Mouse (Mus musculus) heart, postnatal 25 days (tissue): ENCODE data around the gene Trappc3. TPM values are rescaled to one million over a fixed set of nuclear protein-coding genes. Genes with fewer than 3 reads are reported as not detected.
A peak's percentile ranks its signal among the peaks of the same experiment; 100 is the strongest.

ENCODE experiments used
- DNase-seq: peaks from one replicate; pipeline ENCODE4 v3.0.0; 2022; ENCODE audit warnings: low spot score
- intact Hi-C: fragments of 180-260 bp; cut with DNase I; formaldehyde crosslinking; loops from one replicate; pipeline ENCODE4 v1.15.1; 2025
- total RNA-seq, 2 experiments: library from RNA; stranded (reverse); gene quantifications; 2 replicates each; pipeline ENCODE4 v1.2.3; 2021

Trappc3 gene
- total RNA-seq, 2 experiments from 2014 or later: 43.2 to 47.1 TPM

- intact Hi-C loops: no loop called here
- DNase-seq: no peak
These were observed 11.6 kb downstream of the Trappc3 start for GRCm38 (mm10) chr4:126273753-126274152.

- no peak for DNase-seq
- intact Hi-C loops: no loop called here
These were observed 13.0 kb downstream of the Trappc3 start for GRCm38 (mm10) chr4:126275081-126275480.

- peak; percentile 42 for DNase-seq
- intact Hi-C loops: no loop called here
These were observed 13.6 kb downstream of the Trappc3 start for GRCm38 (mm10) chr4:126275681-126276131.

- DNase-seq: no peak
- intact Hi-C loops: loop anchor here (1.0 kb wide), 1 partner anchor 31 kb away; no protein-coding TSS in a partner anchor
These were observed 15.9 kb downstream of the Trappc3 start for GRCm38 (mm10) chr4:126277906-126278564.

- intact Hi-C loops: loop anchor here (1.0 kb wide), 1 partner anchor 31 kb away; no protein-coding TSS in a partner anchor
These were observed 16.4 kb downstream of the Trappc3 start for GRCm38 (mm10) chr4:126278565-126278915.

GRCm38 (mm10) chr4:126278961-126279360, 16.8 kb downstream of the Trappc3 start:
- DNase-seq: no peak
- intact Hi-C loops: loop anchor here (1.0 kb wide), 1 partner anchor 30 kb away; no protein-coding TSS in a partner anchor

More at GRCm38 (mm10) chr4:126278565-126278915, 16.4 kb downstream of the Trappc3 start:
- DNase-seq: no peak

- intact Hi-C loops: no loop called here
- no peak for DNase-seq
These were observed 19.6 kb downstream of the Trappc3 start for GRCm38 (mm10) chr4:126281706-126282105.

GRCm38 (mm10) chr4:126283582-126283981, 21.5 kb downstream of the Trappc3 start:
- intact Hi-C loops: no loop called here
- DNase-seq: no peak

GRCm38 (mm10) chr4:126286492-126286891, 24.4 kb downstream of the Trappc3 start, which contains the start of gene Col8a2:
TSS of gene Col8a2 (plus strand) at chr4:126286793.
- intact Hi-C loops: no loop called here
- no peak for DNase-seq

GRCm38 (mm10) chr4:126287302-126287995, 25.3 kb downstream of the Trappc3 start:
- intact Hi-C loops: no loop called here
- no peak for DNase-seq

- no peak for DNase-seq
- intact Hi-C loops: no loop called here
These were observed 26.1 kb downstream of the Trappc3 start for GRCm38 (mm10) chr4:126288085-126288666.

- DNase-seq: no peak
- intact Hi-C loops: no loop called here
These were observed 28.2 kb downstream of the Trappc3 start for GRCm38 (mm10) chr4:126290314-126290713.

- no peak for DNase-seq
- intact Hi-C loops: no loop called here
These were observed 29.1 kb downstream of the Trappc3 start for GRCm38 (mm10) chr4:126291196-126291595.

GRCm38 (mm10) chr4:126295152-126295551, 33.0 kb downstream of the Trappc3 start:
- intact Hi-C loops: no loop called here
- DNase-seq: no peak

GRCm38 (mm10) chr4:126295937-126296336, 33.8 kb downstream of the Trappc3 start:
- no peak for DNase-seq
- intact Hi-C loops: no loop called here

- intact Hi-C loops: no loop called here
- DNase-seq: peak; percentile 61
These were observed 34.5 kb downstream of the Trappc3 start for GRCm38 (mm10) chr4:126296617-126297101.

- intact Hi-C loops: no loop called here
These were observed 38.9 kb downstream of the Trappc3 start for GRCm38 (mm10) chr4:126300916-126301583.

GRCm38 (mm10) chr4:126301584-126302309, 39.6 kb downstream of the Trappc3 start:
- DNase-seq: no peak
- intact Hi-C loops: no loop called here

More at GRCm38 (mm10) chr4:126300916-126301583, 38.9 kb downstream of the Trappc3 start:
- no peak for DNase-seq

- intact Hi-C loops: no loop called here
- DNase-seq: no peak
These were observed 41.8 kb downstream of the Trappc3 start for GRCm38 (mm10) chr4:126303877-126304276.
